Mouse (Mus musculus) monocyte, adult 59 days (primary cell): ENCODE results near the gene Smim14. TPM values are rescaled to one million over a fixed set of nuclear protein-coding genes. Genes with fewer than 3 reads are reported as not detected.

Source experiments
- total RNA-seq, 2 experiments: library from RNA; stranded (reverse); gene quantifications; one replicate each; pipeline ENCODE4 v1.2.4; 2023

Gene Smim14
- 100 to 1,000 TPM; 102 to 104 TPM for total RNA-seq

GRCm38 (mm10) chr5:65536751-65537419, at the start of gene Smim14, which contains the start of gene Ube2k:
Gene Smim14, minus strand, starts transcription at chr5:65537184.
Gene Ube2k, plus strand, starts transcription at chr5:65537233.

GRCm38 (mm10) chr5:65492716-65493531, 44.1 kb downstream of the Smim14 start, which contains the start of gene Gm43552:
Gene Gm43552, minus strand, starts transcription at chr5:65492833.

GRCm38 (mm10) chr5:65435806-65436561, 101.0 kb downstream of the Smim14 start, which contains the start of gene Ugdh:
Gene Ugdh, minus strand, starts transcription at chr5:65435949.

Other genes starting within 250 kb of the Smim14 start
- gene Rfc1, start 201.5 kb downstream of the Smim14 start, total RNA-seq, result 10 to 100 TPM; 40.9 to 48.6 TPM
- gene Klb, start 188.9 kb downstream of the Smim14 start, total RNA-seq, result not detected
- 1,000 to 10,000 TPM; 1,271 to 1,330 TPM for gene Rpl9, start 145.7 kb downstream of the Smim14 start, total RNA-seq
- gene Lias, start 145.7 kb downstream of the Smim14 start, total RNA-seq, result 10 to 100 TPM; 24.4 to 25.3 TPM
- 10 to 100 TPM; 34.5 to 39.4 TPM for gene Ugdh, start 101.2 kb downstream of the Smim14 start, total RNA-seq
- not detected for gene Gm43552, start 44.4 kb downstream of the Smim14 start, total RNA-seq
- gene Ube2k, start within 50 bp of the Smim14 start, total RNA-seq, result 10 to 100 TPM; 59.4 to 82.3 TPM
- 100 to 1,000 TPM; 147 to 159 TPM for gene Pds5a, start 161.1 kb upstream of the Smim14 start, total RNA-seq
- gene N4bp2, start 226.3 kb upstream of the Smim14 start, total RNA-seq, result 10 to 100 TPM; 29.9 to 34.7 TPM